Mouse (Mus musculus) ES-Bruce4 (cell line): ENCODE data around the gene Tgfb1i1. TPM values are rescaled to one million over a fixed set of nuclear protein-coding genes. Genes with fewer than 3 reads are reported as not detected.

Experiments used
- H3K27ac ChIP-seq: 2 replicates; pipeline ENCODE4 v1.5.1; 2012; ENCODE audit warnings: low read length, inconsistent platforms; ENCODE audit not compliant: insufficient read depth
- H3K27me3 ChIP-seq: 2 replicates; pipeline ENCODE4 v1.6.1; 2012; ENCODE audit warnings: mild to moderate bottlenecking, low read length, inconsistent platforms; ENCODE audit not compliant: control insufficient read depth, poor library complexity, insufficient read depth, severe bottlenecking
- H3K36me3 ChIP-seq: 2 replicates; pipeline ENCODE4 v1.6.1; 2012; ENCODE audit warnings: inconsistent platforms, mild to moderate bottlenecking, low read length, moderate library complexity; ENCODE audit not compliant: control insufficient read depth, poor library complexity, insufficient read depth, severe bottlenecking
- H3K4me1 ChIP-seq: one replicate; pipeline ENCODE4 v1.8.1; 2011; ENCODE audit warnings: low read length; ENCODE audit not compliant: control insufficient read depth, insufficient read depth
- H3K4me3 ChIP-seq: 2 replicates; pipeline ENCODE4 v1.5.1; 2011; ENCODE audit warnings: low read depth, mild to moderate bottlenecking, low read length
- H3K9ac ChIP-seq: 2 replicates; pipeline ENCODE4 v1.6.1; 2012; ENCODE audit warnings: low read depth, mild to moderate bottlenecking, inconsistent platforms; ENCODE audit not compliant: poor library complexity, severe bottlenecking
- H3K9me3 ChIP-seq: replicated peaks from 2 replicates; pipeline ENCODE4 v1.6.1; 2012; ENCODE audit warnings: mild to moderate bottlenecking, low read length, inconsistent platforms; ENCODE audit not compliant: control insufficient read depth, poor library complexity, insufficient read depth, severe bottlenecking
- CTCF ChIP-seq: IDR thresholded peaks from one replicate; pipeline ENCODE4 v1.8.1; 2011; ENCODE audit warnings: low read depth, low read length
- EP300 ChIP-seq: IDR thresholded peaks from 2 replicates; pipeline ENCODE4 v1.6.1; 2011; ENCODE audit warnings: low read depth, low read length; ENCODE audit not compliant: insufficient read depth
- POLR2A ChIP-seq: IDR thresholded peaks from one replicate; pipeline ENCODE4 v1.8.1; 2011; ENCODE audit warnings: low read length; ENCODE audit not compliant: insufficient read depth
- polyA plus RNA-seq: library from polyadenylated mRNA; stranded (reverse); fragments of >200 nt; gene quantifications from 2 replicates; pipeline ENCODE4 v1.2.4, GENCODE M21; 2011; ENCODE audit warnings: low read depth; ENCODE audit not compliant: missing spikeins, insufficient read depth, insufficient read length

Gene Tgfb1i1
- 6.0 and 9.2 TPM in 2 replicates for polyA plus RNA-seq

DNA sequence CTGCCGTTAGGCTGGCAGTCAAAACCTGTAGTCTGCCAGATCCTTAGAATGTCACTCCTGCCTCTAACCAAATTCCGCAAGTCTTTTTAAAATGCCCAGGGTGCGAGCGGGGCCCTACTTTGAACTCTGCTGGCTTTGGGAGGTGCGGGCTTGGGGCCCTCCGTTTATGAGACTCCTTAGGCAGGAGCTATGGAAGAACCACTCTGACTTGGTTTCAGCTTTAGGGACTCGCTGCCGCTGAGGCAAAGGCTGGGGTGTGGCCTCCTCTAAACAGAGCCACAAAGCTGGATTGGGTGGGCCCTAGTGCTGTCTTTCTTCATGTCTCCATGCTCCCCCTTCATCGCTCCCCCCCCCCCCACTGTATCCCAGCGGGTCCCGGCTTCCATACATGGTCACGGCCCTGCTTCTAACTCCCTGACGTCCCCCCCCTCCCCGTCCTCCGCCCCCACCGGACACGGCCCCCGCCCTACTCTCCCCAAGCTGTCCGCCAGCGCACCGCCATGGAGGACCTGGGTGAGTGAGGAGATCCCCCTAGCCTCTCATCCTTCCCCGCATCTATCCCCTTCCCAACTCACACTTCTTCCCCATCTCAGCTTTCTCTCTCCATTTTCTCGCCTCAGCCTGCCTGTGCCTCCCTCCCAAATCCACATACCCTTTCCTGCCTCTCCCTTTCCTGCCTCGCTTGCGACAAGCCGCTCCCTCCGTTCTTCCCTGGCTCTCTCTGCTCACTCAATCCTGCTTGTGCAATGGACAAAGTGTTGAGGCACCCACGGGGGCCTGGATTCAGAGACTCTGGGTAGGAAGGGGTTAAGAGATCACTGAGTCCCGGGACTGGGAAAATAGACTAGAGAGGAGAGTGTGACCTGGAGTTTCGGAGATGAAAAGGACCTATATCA lies at the start of gene Tgfb1i1:
Tgfb1i1 (plus strand) TSS at position 317 of the 896 bp plus-strand sequence.
- H3K4me1 ChIP-seq: no peaks in the 10 kb centered on the region

DNA sequence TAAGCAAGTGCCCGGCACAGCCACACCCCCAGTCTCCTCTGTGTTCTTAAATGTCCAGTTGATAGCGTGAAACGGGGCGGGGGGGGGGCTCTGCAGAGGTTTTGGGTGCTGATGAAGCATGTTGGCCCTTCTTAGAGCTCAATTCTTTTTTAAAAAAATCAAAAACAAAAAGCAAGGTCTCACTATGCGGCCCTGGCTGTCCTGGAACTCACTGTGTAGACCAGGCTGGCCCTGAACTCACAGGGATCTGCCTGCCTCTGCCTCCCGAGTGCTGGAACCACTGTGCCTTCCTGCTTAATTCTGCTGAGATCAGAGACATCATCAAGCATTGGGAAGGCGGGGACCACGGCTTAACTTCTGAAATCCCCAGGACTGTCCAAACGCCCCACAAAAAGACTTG lies 45.0 kb upstream of the Tgfb1i1 start:
- Histone ChIP-seq H3K4me3 (no peak overlapping the region), H3K4me1 (no peaks in the 10 kb centered on the region), H3K9ac (no peak overlapping the region), H3K27me3 (no peaks in the 10 kb centered on the region), H3K9me3 (no peaks in the 10 kb centered on the region), H3K27ac (no peak overlapping the region), H3K36me3 (no peaks in the 10 kb centered on the region)
- no peak for TF ChIP-seq POLR2A
- no peak for TF ChIP-seq CTCF
- TF ChIP-seq EP300: no peak

More for the DNA sequence above, at the start of gene Tgfb1i1:
- H3K36me3 ChIP-seq: no peaks in the 10 kb centered on the region
- no peaks in the 10 kb centered on the region for H3K9me3 ChIP-seq
- TF ChIP-seq POLR2A (no peak), EP300 (no peak), CTCF (no peak)
- H3K27me3 ChIP-seq: no peaks in the 10 kb centered on the region; the same call in 1 of the 2 replicates
- peak within 1 kb of the TSS; percentile 10 for H3K9ac ChIP-seq
- peak within 1 kb of the TSS; percentile 53 for H3K4me3 ChIP-seq
- no peak within 1 kb of the TSS for H3K27ac ChIP-seq

DNA sequence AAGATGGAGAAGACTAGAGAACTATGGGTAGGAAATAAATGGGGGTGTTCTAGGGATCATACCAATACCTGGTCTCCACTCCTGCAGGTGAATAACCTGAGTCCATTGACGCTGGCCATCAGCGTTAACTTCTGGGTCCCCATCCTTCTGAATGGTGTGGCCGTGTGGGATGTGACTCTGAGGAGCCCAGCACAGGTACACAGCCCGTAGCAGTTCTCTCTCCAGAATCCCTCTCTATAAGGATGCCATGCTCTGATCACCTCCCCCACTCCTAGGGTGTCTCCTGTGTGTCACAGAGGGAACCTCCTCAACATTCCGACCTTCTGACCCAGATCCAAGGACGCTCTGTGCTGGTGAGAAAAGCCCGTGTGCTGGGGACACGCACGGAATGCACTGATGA lies 43.5 kb upstream of the Tgfb1i1 start:
- TF ChIP-seq POLR2A (no peak), CTCF (no peak), EP300 (no peak)
- Histone ChIP-seq H3K36me3 (no peaks in the 10 kb centered on the region), H3K9ac (no peak overlapping the region), H3K27me3 (no peaks in the 10 kb centered on the region), H3K27ac (no peak overlapping the region), H3K4me3 (no peak overlapping the region), H3K4me1 (no peaks in the 10 kb centered on the region), H3K9me3 (no peaks in the 10 kb centered on the region)

DNA sequence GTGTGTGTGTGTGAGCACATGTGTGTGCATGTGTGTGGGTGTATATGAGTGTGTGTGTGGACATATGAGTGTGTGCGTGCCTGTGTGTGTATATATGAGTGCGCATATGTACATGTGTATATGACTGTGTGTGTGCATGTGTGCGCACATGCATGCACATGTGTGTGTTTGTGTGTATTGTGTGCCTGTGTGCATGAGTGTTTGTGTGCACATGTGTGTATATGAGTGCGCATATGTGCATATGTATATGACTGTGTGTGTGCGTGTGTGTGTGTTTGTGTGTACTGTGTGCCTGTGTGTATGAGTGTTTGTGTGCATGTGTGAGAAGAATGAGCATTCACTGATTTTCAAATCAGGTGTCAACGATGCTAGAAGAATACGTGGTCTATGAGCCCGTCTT lies 42.4 kb upstream of the Tgfb1i1 start:
- Histone ChIP-seq H3K27me3 (no peaks in the 10 kb centered on the region), H3K9me3 (no peaks in the 10 kb centered on the region), H3K36me3 (no peaks in the 10 kb centered on the region), H3K9ac (no peak overlapping the region), H3K4me3 (no peak overlapping the region), H3K4me1 (no peaks in the 10 kb centered on the region), H3K27ac (no peak overlapping the region)
- TF ChIP-seq EP300 (no peak), POLR2A (no peak), CTCF (no peak)

DNA sequence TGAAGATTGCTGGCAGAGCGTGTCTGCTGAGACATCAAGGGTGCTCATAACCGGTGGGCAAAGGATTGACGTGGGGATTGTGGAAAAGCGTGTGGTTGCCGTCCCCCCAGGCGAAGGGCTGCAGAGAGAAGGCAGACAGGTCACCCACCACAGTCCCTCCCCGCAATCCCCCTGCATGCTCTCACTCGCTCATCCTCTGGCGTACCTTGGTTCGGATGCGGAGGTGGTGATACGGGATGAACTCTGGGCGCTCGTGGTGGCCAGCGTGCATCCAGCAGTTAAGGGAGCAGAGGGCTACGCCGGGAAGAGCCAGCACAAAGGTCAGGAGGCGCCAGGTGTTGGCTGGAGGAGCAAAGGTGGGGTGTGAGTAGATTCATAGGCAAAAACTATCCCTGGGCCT lies 40.9 kb upstream of the Tgfb1i1 start:
- Histone ChIP-seq H3K9me3 (no peaks in the 10 kb centered on the region), H3K27me3 (no peaks in the 10 kb centered on the region), H3K4me3 (no peak overlapping the region), H3K36me3 (no peaks in the 10 kb centered on the region), H3K4me1 (no peaks in the 10 kb centered on the region), H3K27ac (no peak overlapping the region), H3K9ac (no peak overlapping the region)
- TF ChIP-seq CTCF: no peak
- no peak for TF ChIP-seq POLR2A
- TF ChIP-seq EP300: no peak

DNA sequence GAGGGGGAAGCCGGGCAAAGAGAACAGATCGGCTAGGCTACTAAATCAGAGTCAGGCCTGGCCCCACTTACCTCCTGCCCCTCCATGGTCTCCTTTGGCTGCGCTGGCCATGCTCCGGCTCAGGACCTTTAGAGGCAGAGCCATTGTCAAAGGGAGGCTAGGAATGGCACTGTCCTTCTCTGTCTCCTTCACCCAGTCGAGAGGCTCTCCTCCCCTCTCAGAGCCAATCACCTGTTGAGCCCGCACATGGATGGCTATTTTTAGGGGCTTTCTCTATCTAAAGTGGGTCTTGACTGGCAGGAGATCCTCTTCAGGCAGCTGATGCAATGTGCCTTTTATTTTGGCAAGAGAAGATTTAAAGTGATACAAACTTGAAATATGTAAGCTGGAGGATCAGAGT lies 40.5 kb upstream of the Tgfb1i1 start, which contains the start of gene Cox6a2:
Cox6a2 (minus strand) TSS at position 236 of the 400 bp plus-strand sequence.
- no peak within 1 kb of the TSS for H3K4me3 ChIP-seq
- H3K36me3 ChIP-seq: no peaks in the 10 kb centered on the region
- H3K9ac ChIP-seq: no peak within 1 kb of the TSS
- no peaks in the 10 kb centered on the region for H3K9me3 ChIP-seq
- H3K4me1 ChIP-seq: no peaks in the 10 kb centered on the region
- H3K27ac ChIP-seq: no peak within 1 kb of the TSS
- no peaks in the 10 kb centered on the region for H3K27me3 ChIP-seq
- no peak for TF ChIP-seq CTCF
